Mouse (Mus musculus): ENCODE results near the gene Casc4.
"Not testable (repeated sequence)": the region's sequence is repeated elsewhere in the genome, so short reads cannot be mapped to it uniquely, and the experiment has no call there.

Casc4 gene

DNA sequence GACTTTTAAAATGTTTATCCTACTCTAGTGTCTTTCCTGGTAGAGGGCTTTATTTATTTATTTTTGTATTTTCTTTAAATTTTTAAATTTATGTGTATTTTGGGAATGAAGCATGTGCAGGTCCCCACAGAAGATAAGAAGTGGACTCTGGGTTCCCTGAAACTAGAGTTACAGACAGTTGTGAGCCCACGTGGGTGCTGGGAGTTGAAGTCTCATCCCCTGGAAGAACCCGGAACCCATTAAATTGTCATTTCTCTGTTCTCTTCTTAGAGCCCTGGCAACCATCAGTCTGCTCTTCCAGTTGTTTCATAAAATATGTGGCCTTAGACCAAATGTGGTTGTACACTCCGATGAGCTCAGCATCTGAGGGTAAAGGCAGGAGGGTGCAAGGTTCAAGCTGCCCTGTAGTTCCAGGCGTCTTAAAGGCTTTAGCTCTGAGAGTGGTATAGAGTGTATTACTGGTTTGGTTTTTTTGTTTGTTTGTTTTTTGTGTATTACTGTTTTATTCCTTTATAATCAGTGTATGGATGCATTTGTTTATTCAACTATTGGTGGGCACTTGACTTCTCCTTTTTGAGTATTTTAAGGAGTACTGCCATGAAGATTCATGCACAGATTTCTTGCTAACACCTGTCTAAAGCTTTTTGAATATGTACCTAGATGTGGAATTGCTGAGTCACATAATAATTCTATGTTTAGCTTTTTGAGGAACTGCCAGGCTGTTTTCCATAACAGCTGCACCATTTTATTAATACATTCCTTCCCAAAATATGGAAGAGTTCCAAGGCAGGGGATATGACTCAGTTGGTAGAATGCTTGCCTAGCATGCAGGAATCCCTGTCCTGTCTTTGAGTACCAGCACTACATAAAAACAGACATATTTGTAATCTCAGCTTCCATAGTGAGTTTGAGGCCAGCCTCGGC lies 49.5 kb downstream of the Casc4 start:
- no peak for DNase-seq (ENCODE audit: low spot score)

DNA sequence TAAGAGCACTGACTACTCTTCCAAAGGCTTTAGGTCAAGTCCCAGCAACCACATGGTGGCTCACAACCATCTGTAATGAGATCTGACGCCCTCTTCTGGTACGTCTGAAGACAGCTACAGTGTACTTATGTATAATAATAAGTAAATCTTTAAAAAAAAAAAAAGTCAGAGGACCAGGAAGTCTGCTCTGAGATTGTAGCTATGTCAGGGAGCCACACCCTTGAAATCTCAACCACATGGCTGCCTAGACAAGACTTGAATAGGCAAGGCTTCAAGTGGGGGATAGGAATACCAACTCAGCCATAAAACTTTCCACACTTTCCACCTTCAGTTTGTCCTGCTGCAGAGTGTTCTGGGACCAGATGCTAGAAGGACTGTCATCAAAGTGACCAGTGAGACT lies 70.9 kb downstream of the Casc4 start:
- not testable (repeated sequence) for DNase-seq (ENCODE audit: low spot score)

DNA sequence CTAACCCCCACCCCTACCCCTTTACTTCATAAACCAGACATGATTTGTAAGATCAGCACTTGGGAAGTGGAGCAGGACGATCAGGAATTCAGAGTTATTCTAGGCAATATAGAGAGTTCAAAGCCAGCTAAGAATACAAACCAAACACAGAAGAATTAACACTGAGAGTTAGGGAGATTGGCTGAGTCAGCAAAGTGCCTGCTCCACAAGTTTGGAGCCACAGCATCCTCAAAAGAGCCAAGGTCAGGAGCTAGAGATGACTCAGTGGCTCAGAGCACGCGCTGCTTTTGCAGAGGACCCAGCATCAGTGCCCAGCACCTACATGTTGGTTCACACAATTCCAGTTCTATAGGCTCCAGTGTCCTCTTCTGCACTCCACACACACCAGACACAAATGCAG lies 76.6 kb downstream of the Casc4 start:
- DNase-seq (ENCODE audit: low spot score): no peak

DNA sequence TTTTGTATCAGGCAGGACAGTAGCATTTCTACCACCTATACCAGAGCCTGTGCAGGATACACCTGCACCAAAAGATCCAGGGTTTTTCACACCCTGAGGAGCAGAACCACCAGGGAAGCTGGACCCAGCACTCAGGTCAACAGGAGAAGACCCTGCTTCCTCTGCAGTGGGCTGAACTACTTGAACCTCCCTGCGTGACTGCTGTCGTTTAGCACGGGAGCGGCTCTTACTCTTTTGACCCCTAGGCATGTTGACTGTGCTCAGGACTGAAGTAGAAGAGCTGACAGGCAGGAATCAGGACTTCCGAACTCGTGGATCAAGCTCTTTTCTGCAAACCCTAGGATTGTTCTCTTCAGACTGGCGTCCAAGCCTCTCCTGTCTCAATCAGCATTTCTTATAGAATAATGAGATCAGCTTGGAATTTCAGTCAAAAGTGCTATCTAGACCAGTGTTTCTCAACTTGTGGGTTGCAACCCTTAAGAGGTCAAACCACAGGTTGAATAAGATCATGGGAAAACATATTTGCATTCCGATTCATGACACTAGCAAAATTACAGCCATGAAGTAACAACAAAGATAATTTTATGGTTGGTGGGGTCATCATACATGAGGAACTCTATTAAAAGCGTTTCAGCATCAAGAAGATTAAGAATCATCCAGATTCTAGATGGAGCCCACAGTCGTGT lies 88.3 kb downstream of the Casc4 start:
- no peak for DNase-seq (ENCODE audit: low spot score)

DNA sequence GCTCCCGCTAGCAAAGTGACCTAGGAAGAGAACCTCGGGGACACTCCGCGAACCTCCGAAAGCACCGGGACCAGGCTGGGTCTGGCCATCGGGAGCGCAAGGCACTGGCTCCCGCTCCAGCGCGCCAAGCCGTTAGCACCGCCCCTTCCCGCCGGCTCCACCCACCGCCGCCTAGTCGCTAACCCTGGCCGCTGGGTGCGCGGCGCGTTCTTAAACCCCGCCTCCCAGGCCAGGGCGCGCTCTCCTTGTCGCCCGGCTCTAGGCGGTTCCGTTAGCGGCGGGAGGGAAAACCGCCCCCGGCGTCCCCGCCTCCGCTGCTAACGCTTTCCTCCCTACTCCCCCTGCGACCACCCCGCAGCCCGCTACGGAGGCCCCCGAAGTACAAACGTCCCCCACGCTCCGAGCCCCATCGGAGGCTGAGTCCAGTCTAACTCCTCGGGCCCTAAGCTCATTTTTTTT lies 89.0 kb downstream of the Casc4 start, which contains the start of the genes Ctdspl2 and Mageb3:
Gene Ctdspl2 (plus strand): TSS at position 237 of the 459 bp plus-strand sequence.
Gene Mageb3 (minus strand): TSS at position 328 of the 459 bp plus-strand sequence.
- peak; percentile 97 for DNase-seq (ENCODE audit: low spot score)

DNA sequence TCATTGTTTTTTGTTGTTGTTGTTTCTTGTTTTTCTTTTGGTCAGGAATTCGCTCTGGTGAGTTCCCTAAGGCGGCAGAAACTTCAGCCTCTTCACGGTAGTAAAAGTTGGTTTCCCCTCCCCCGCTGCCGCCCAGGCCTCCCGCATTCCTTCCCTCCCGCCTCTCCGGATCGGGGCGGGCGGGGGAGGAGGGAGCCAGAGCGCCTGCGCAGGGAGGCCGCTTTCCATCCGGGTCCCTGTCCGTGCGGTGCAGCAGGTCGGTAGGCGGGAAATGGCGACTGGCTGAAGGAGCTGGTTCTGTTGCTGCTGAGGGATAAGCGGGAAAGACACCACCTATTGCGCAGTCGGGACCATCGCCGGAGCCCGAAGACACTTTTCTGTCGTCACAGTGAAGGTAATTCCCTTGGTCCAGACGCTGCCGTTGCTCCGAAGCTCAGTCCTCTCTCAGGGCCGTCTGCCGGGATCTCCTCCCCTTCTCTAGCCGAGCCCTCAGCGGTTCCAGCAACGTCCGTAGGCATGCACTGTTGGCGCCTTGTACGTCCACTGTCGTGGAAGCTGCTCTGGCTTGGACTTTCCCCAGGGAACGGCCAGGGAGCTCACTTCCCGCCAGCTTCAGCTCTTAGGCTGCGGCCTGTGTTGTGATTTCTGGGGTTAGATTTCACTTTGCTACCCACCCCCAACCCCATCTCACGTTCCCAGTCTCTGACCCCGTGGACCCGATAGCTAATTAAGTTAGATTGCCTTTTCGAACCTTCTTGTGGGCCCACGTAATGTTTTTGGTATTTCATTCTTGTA lies 89.7 kb downstream of the Casc4 start:
- peak; percentile 95 for DNase-seq (ENCODE audit: low spot score)

DNA sequence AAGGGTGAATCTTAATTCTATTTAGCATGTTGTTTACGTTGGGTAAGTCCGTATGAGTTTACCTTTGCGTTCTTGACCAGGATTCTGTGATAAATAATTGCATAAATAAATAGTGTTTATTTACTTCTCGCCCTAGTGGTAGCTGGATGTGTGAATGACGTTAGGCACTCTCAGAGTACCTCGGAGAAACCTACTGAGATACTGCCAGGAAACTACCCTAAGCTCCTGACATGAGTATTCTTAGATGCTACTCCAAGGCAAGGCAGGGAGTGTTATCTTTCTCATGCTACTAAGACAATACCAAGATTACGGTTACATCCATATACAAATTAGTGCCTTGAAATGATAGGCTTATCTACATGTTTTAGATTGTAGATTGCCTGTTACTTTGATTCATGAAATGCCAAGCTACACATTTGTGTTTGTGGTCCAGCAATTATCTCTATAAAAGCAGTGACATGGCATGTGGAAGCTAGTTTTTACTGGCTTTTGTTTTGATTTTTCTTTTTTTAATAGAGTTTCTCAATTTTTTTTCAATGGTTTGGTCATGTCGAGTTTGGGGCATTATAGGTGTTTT lies 90.5 kb downstream of the Casc4 start:
- no peak for DNase-seq (ENCODE audit: low spot score)

All from urinary bladder, postnatal 25 days (tissue).